Mouse (Mus musculus) bone marrow, adult 2 months (tissue): Measurements from ENCODE around the gene Ankrd1.

ENCODE experiments used
- CTCF ChIP-seq: fragments of 200-500 bp; IDR thresholded peaks from 2 replicates; pipeline ENCODE4 v1.5.1; 2011; ENCODE audit warnings: low read length, control low read depth; ENCODE audit not compliant: control insufficient read depth, insufficient read depth
- POLR2A ChIP-seq: fragments of 200-500 bp; IDR thresholded peaks from 2 replicates; pipeline ENCODE4 v1.6.1; 2011; ENCODE audit warnings: low read depth, mild to moderate bottlenecking, control low read depth, low read length, borderline replicate concordance; ENCODE audit not compliant: control insufficient read depth

- TF ChIP-seq CTCF = no peak
- TF ChIP-seq POLR2A = no peak
Measured at GRCm38 (mm10) chr19:36124203-36124602, 4.3 kb upstream of the Ankrd1 start.
